Mouse (Mus musculus): ENCODE results near the gene Pip4k2c. TPM values are rescaled to one million over a fixed set of nuclear protein-coding genes. Genes with fewer than 3 reads are reported as not detected.
A peak's percentile ranks its signal among the peaks of the same experiment; 100 is the strongest.

Pip4k2c gene
- polyA plus RNA-seq, 1 experiment from 2014 or later: 22.9 TPM

DNA sequence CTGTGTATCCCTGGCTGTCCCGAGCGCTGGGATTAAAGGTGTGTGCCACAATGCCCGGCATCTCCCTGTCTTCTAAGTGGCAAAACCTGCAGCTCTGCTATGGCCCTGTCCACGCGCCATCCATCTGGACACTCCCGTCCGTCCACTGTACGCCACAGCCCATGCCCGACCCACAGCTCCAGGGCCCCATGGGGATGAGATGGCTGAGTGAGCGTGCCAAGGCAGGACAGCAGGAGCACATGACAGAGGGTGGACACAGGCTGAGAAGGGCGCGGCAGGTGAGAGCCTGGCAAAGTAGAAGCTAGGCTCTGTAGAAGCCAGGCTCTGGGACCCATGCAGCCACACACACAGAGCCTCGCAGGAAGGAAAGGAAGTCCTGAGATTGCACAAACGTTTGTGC, 20.4 kb upstream of the Pip4k2c start:
- Histone ChIP-seq H3K4me2 (replicated peaks; ENCODE audit: low read depth, low read length) (no peak overlapping the region), H3K9me3 (ENCODE audit: control insufficient read depth, low read depth, low read length) (no peaks in the 10 kb centered on the region), H3K27ac (ENCODE audit: low read length) (no peak overlapping the region), H3K4me1 (ENCODE audit: control insufficient read depth, insufficient read depth, low read length) (no peaks in the 10 kb centered on the region), H3K36me3 (ENCODE audit: control insufficient read depth, insufficient read depth, low read length) (no peaks in the 10 kb centered on the region), H3K9ac (replicated peaks; ENCODE audit: low read depth, low read length) (no peak overlapping the region), H3K27me3 (ENCODE audit: control insufficient read depth, insufficient read depth, low read length) (no peaks in the 10 kb centered on the region), H3K4me3 (ENCODE audit: low read depth, low read length) (no peak overlapping the region)
- no peak for ATAC-seq (ENCODE audit: insufficient number of reproducible peaks, insufficient read depth, low FRiP score, low read depth)
- whole genome bisulfite sequencing: 83% methylated on average over 14 of the region's 14 CpGs

GRCm38 (mm10) chr10:127230693-127231092, 19.3 kb upstream of the Pip4k2c start:
- Histone ChIP-seq H3K9ac (replicated peaks; ENCODE audit: low read depth, low read length) (no peak overlapping the region), H3K4me3 (ENCODE audit: low read depth, low read length) (no peak overlapping the region), H3K27ac (ENCODE audit: low read length) (no peak overlapping the region), H3K4me1 (ENCODE audit: control insufficient read depth, insufficient read depth, low read length) (0 out of 2 replicates have a peak, but pooled peaks cover 3% of the 10 kb centered on the region), H3K9me3 (ENCODE audit: control insufficient read depth, low read depth, low read length) (no peaks in the 10 kb centered on the region), H3K36me3 (ENCODE audit: control insufficient read depth, insufficient read depth, low read length) (no peaks in the 10 kb centered on the region), H3K27me3 (ENCODE audit: control insufficient read depth, insufficient read depth, low read length) (no peaks in the 10 kb centered on the region), H3K4me2 (replicated peaks; ENCODE audit: low read depth, low read length) (no peak overlapping the region)
- ATAC-seq (ENCODE audit: insufficient number of reproducible peaks, insufficient read depth, low FRiP score, low read depth): 0 out of 2 replicates have a peak, but pooled peaks have one; percentile 50
- 83% methylated on average over 12 of the region's 12 CpGs for WGBS

- Histone ChIP-seq H3K9me3 (ENCODE audit: control insufficient read depth, low read depth, low read length) (no peaks in the 10 kb centered on the region), H3K9ac (replicated peaks; ENCODE audit: low read depth, low read length) (no peak overlapping the region)
These were observed 17.5 kb upstream of the Pip4k2c start for GRCm38 (mm10) chr10:127228897-127229296.

GRCm38 (mm10) chr10:127227163-127227562, 15.8 kb upstream of the Pip4k2c start:
- Histone ChIP-seq H3K4me3 (ENCODE audit: low read depth, low read length) (no peak overlapping the region), H3K27me3 (ENCODE audit: control insufficient read depth, insufficient read depth, low read length) (no peaks in the 10 kb centered on the region), H3K9ac (replicated peaks; ENCODE audit: low read depth, low read length) (no peak overlapping the region), H3K4me2 (replicated peaks; ENCODE audit: low read depth, low read length) (no peak overlapping the region), H3K9me3 (ENCODE audit: control insufficient read depth, low read depth, low read length) (no peaks in the 10 kb centered on the region), H3K27ac (ENCODE audit: low read length) (no peak overlapping the region), H3K4me1 (ENCODE audit: control insufficient read depth, insufficient read depth, low read length) (0 out of 2 replicates have a peak, but pooled peaks cover 4% of the 10 kb centered on the region), H3K36me3 (ENCODE audit: control insufficient read depth, insufficient read depth, low read length) (no peaks in the 10 kb centered on the region)
- no peak for ATAC-seq (ENCODE audit: insufficient number of reproducible peaks, insufficient read depth, low FRiP score, low read depth)
- 80% methylated on average over 8 of the region's 8 CpGs for WGBS

More at GRCm38 (mm10) chr10:127228897-127229296, 17.5 kb upstream of the Pip4k2c start:
- WGBS: 24% methylated on average over 4 of the region's 4 CpGs
- no peaks in the 10 kb centered on the region for H3K27me3 ChIP-seq (ENCODE audit: control insufficient read depth, insufficient read depth, low read length)
- no peak overlapping the region for H3K27ac ChIP-seq (ENCODE audit: low read length)
- no peak overlapping the region for H3K4me3 ChIP-seq (ENCODE audit: low read depth, low read length)
- no peak overlapping the region for H3K4me2 ChIP-seq (replicated peaks; ENCODE audit: low read depth, low read length)
- no peaks in the 10 kb centered on the region for H3K36me3 ChIP-seq (ENCODE audit: control insufficient read depth, insufficient read depth, low read length)
- H3K4me1 ChIP-seq (ENCODE audit: control insufficient read depth, insufficient read depth, low read length): 0 out of 2 replicates have a peak, but pooled peaks cover 4% of the 10 kb centered on the region
- peak; percentile 15; the same call in 1 of the 2 replicates for ATAC-seq (ENCODE audit: insufficient number of reproducible peaks, insufficient read depth, low FRiP score, low read depth)

GRCm38 (mm10) chr10:127226318-127226895, 15.0 kb upstream of the Pip4k2c start:
- ATAC-seq (ENCODE audit: insufficient number of reproducible peaks, insufficient read depth, low FRiP score, low read depth): no peak
- WGBS: 65% methylated on average over 8 of the region's 8 CpGs
- no peaks in the 10 kb centered on the region for H3K27me3 ChIP-seq (ENCODE audit: control insufficient read depth, insufficient read depth, low read length)

DNA sequence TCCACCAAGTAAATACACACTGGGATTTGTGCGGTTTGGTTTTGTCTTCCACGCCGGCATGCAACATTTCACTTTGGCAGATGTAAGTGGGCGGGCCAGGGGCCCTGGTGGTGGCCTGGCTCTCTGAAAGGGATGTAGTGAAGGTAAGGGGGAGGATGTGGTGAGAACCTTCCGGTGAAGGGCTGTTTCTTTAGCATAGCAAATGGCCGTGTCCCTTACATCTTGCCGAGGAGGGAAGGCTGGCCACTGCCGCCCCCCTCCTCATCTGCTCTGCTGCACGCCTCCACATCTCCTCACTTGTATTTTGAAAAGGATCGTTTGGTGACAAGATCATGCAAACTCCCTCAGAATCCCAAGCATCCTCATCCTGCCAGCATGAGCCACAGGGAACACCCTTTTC, 14.3 kb upstream of the Pip4k2c start:
- H3K4me3 ChIP-seq (ENCODE audit: low read depth, low read length): no peak overlapping the region
- no peak for ATAC-seq (ENCODE audit: insufficient number of reproducible peaks, insufficient read depth, low FRiP score, low read depth)
- H3K27me3 ChIP-seq (ENCODE audit: control insufficient read depth, insufficient read depth, low read length): no peaks in the 10 kb centered on the region
- H3K36me3 ChIP-seq (ENCODE audit: control insufficient read depth, insufficient read depth, low read length): no peaks in the 10 kb centered on the region
- H3K9ac ChIP-seq (replicated peaks; ENCODE audit: low read depth, low read length): no peak overlapping the region
- no peaks in the 10 kb centered on the region for H3K9me3 ChIP-seq (ENCODE audit: control insufficient read depth, low read depth, low read length)
- H3K4me1 ChIP-seq (ENCODE audit: control insufficient read depth, insufficient read depth, low read length): 0 out of 2 replicates have a peak, but pooled peaks cover 4% of the 10 kb centered on the region
- H3K27ac ChIP-seq (ENCODE audit: low read length): no peak overlapping the region
- WGBS: 19% methylated on average over 10 of the region's 10 CpGs
- no peak overlapping the region for H3K4me2 ChIP-seq (replicated peaks; ENCODE audit: low read depth, low read length)

More at GRCm38 (mm10) chr10:127226318-127226895, 15.0 kb upstream of the Pip4k2c start:
- Histone ChIP-seq H3K9ac (replicated peaks; ENCODE audit: low read depth, low read length) (no peak overlapping the region), H3K4me2 (replicated peaks; ENCODE audit: low read depth, low read length) (no peak overlapping the region), H3K4me3 (ENCODE audit: low read depth, low read length) (no peak overlapping the region), H3K36me3 (ENCODE audit: control insufficient read depth, insufficient read depth, low read length) (no peaks in the 10 kb centered on the region), H3K27ac (ENCODE audit: low read length) (no peak overlapping the region), H3K4me1 (ENCODE audit: control insufficient read depth, insufficient read depth, low read length) (0 out of 2 replicates have a peak, but pooled peaks cover 4% of the 10 kb centered on the region), H3K9me3 (ENCODE audit: control insufficient read depth, low read depth, low read length) (no peaks in the 10 kb centered on the region)

DNA sequence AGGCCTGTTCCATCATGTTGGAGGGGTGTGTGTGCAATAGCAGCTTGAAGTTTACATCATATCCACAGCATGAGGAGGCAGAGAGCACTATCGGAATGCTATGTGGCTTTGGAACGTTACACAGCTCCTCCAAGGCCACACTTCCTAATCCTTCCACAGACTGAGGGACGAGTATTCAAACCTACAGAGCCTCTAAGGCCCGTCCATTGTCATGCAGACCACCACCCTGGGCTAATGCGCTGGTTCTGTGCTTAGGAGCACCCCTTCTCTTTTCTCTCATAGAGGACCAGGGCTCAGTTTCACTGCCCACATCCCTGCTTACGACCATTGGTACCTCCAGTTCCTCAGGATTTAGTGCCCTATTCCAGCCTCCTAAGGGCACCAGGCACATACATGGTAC, 13.8 kb upstream of the Pip4k2c start:
- H3K9ac ChIP-seq (replicated peaks; ENCODE audit: low read depth, low read length): no peak overlapping the region
- H3K27me3 ChIP-seq (ENCODE audit: control insufficient read depth, insufficient read depth, low read length): no peaks in the 10 kb centered on the region
- H3K9me3 ChIP-seq (ENCODE audit: control insufficient read depth, low read depth, low read length): no peaks in the 10 kb centered on the region
- H3K27ac ChIP-seq (ENCODE audit: low read length): no peak overlapping the region
- no peak overlapping the region for H3K4me3 ChIP-seq (ENCODE audit: low read depth, low read length)
- 0 out of 2 replicates have a peak, but pooled peaks cover 4% of the 10 kb centered on the region for H3K4me1 ChIP-seq (ENCODE audit: control insufficient read depth, insufficient read depth, low read length)
- WGBS: 47% methylated on average over 6 of the region's 6 CpGs
- ATAC-seq (ENCODE audit: insufficient number of reproducible peaks, insufficient read depth, low FRiP score, low read depth): no peak
- no peaks in the 10 kb centered on the region for H3K36me3 ChIP-seq (ENCODE audit: control insufficient read depth, insufficient read depth, low read length)
- no peak overlapping the region for H3K4me2 ChIP-seq (replicated peaks; ENCODE audit: low read depth, low read length)

- H3K9ac ChIP-seq (replicated peaks; ENCODE audit: low read depth, low read length): no peak overlapping the region
- H3K36me3 ChIP-seq (ENCODE audit: control insufficient read depth, insufficient read depth, low read length): no peaks in the 10 kb centered on the region
- H3K4me2 ChIP-seq (replicated peaks; ENCODE audit: low read depth, low read length): no peak overlapping the region
- 90% methylated on average over 2 of the region's 2 CpGs for WGBS
- H3K27me3 ChIP-seq (ENCODE audit: control insufficient read depth, insufficient read depth, low read length): no peaks in the 10 kb centered on the region
- ATAC-seq (ENCODE audit: insufficient number of reproducible peaks, insufficient read depth, low FRiP score, low read depth): no peak
- H3K4me3 ChIP-seq (ENCODE audit: low read depth, low read length): no peak overlapping the region
- no peak overlapping the region for H3K27ac ChIP-seq (ENCODE audit: low read length)
- H3K4me1 ChIP-seq (ENCODE audit: control insufficient read depth, insufficient read depth, low read length): no peaks in the 10 kb centered on the region
- H3K9me3 ChIP-seq (ENCODE audit: control insufficient read depth, low read depth, low read length): no peaks in the 10 kb centered on the region
These were observed 7.0 kb upstream of the Pip4k2c start for GRCm38 (mm10) chr10:127218339-127218738.

GRCm38 (mm10) chr10:127217177-127217576, 5.8 kb upstream of the Pip4k2c start:
- no peak overlapping the region for H3K4me3 ChIP-seq (ENCODE audit: low read depth, low read length)
- H3K9ac ChIP-seq (replicated peaks; ENCODE audit: low read depth, low read length): no peak overlapping the region
- H3K36me3 ChIP-seq (ENCODE audit: control insufficient read depth, insufficient read depth, low read length): no peaks in the 10 kb centered on the region
- no peaks in the 10 kb centered on the region for H3K27me3 ChIP-seq (ENCODE audit: control insufficient read depth, insufficient read depth, low read length)
- no peak for ATAC-seq (ENCODE audit: insufficient number of reproducible peaks, insufficient read depth, low FRiP score, low read depth)
- H3K27ac ChIP-seq (ENCODE audit: low read length): no peak overlapping the region
- no peaks in the 10 kb centered on the region for H3K4me1 ChIP-seq (ENCODE audit: control insufficient read depth, insufficient read depth, low read length)
- H3K4me2 ChIP-seq (replicated peaks; ENCODE audit: low read depth, low read length): no peak overlapping the region
- no peaks in the 10 kb centered on the region for H3K9me3 ChIP-seq (ENCODE audit: control insufficient read depth, low read depth, low read length)
